Mouse (Mus musculus) thymus, adult 2 months (tissue): ENCODE results near the gene Jund.
A peak's percentile ranks its signal among the peaks of the same experiment; 100 is the strongest.

Source experiments
- CTCF ChIP-seq: fragments of 200-500 bp; IDR thresholded peaks from 2 replicates; pipeline ENCODE4 v1.5.1; 2012; ENCODE audit warnings: mild to moderate bottlenecking, control low read depth, low read length, moderate library complexity, borderline replicate concordance; ENCODE audit not compliant: control insufficient read depth, poor library complexity, insufficient read depth; ENCODE audit errors: extremely low read depth
- POLR2A ChIP-seq: fragments of 200-500 bp; IDR thresholded peaks from 2 replicates; pipeline ENCODE4 v1.6.1; 2012; ENCODE audit warnings: mild to moderate bottlenecking, low read length, control low read depth, moderate library complexity; ENCODE audit not compliant: control insufficient read depth, poor library complexity, insufficient read depth; ENCODE audit errors: extremely low read depth

DNA sequence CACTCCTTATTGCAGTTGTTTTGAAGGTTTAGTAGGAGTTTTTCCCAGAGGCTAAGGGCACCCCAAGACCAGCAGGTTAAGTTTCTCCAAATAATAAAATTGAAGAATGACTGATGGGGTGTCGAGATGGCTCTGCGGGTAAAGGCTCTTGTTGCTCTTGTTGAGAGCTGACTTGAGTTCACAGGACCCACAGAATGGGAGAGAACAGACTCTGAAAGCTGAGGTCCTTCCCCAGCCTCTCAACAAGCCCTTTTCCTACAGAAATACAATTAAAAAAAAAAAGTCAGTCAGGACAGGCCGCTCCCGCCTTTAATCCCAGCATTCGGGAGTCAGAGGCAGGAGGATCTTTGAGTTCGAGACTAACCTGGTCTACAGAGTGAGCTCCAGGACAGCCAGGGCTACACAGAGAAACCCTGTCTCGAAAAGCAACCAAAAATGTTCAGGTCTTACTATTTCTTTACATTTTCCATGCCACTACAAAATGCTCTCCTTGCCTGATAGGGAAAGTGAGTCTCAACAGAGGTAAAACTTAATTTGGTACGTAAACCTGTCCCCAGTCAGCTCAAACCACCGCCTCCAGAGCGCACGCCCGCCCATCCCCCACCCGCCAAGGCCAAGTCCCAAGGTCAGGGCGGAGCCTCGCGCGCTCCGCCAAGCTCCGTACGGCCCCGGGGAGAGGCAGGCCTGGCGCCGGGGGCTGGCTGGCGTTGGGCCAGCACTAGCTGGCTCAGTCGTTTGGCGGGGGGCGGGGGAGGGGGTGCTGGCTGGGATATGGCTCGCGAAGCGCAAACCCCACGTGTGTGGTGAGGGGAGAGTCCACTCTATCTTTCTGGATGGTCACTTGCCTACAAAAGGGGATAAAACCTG lies 2.5 kb upstream of the Jund start:
- TF ChIP-seq CTCF (no peak), POLR2A (0 out of 2 replicates have a peak, but pooled peaks have one; percentile 21)
